Mouse (Mus musculus): ENCODE measurements around the gene Rnf222.
"Not testable (repeated sequence)": the region's sequence is repeated elsewhere in the genome, so short reads cannot be mapped to it uniquely, and the experiment has no call there.

Rnf222 gene

DNA sequence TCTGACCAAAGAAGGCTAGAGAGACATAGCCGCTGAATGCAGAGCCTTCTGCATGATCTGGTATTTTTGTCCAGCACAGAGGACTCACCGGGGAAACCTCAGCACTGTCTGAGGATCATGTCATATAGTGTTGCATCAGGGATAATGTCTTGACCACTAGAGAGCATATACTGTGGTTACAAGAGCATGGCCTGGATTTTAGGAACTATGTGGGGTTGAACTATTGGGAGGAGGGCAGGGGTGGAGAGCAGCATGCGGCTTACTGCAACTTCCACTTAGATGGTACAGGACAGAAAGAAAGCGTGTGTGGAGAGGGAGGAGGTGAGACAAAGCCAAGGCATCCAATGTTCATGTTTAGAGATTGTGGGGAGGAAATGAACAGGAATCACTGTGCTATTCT, 26.2 kb downstream of the Rnf222 start:
- no peak for DNase-seq

DNA sequence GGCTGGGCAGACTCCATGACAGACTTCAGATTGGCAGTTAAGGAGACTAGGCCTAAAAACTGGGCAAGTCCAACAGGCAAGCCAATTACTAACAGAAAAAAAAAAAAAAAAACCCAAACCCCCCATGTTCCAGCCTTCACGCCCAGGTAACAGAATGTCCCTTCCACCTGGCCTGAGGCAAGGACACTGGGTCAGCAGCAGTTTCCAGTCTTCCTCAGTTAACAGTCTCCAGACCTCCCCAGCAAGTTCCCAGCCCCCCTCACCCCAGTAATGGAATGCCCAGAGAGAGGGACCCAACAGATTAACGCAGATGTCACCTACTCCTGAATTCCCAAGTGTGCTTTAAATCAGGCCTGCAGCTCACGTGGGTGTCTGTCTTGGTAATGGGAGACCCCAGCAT, 34.8 kb downstream of the Rnf222 start:
- no peak for DNase-seq

DNA sequence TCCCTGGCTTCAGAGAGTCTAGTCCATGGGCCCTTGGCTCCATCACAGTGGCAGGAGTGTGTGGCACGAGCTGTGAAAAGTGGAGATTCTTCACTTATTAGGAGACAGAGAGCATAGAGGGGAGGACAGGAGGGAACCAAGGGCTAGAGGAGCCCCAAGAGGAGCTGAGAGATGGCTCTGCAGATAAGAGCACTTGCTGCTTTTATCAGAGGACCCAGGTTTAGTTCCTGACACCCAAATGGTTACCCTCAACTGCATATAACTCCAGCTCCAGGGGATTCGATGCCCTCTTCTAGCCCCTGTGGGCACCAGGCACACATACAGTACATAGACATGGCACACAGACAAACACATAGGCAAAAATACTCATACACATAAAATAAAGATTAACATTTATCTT, 36.4 kb downstream of the Rnf222 start:
- DNase-seq = no peak

DNA sequence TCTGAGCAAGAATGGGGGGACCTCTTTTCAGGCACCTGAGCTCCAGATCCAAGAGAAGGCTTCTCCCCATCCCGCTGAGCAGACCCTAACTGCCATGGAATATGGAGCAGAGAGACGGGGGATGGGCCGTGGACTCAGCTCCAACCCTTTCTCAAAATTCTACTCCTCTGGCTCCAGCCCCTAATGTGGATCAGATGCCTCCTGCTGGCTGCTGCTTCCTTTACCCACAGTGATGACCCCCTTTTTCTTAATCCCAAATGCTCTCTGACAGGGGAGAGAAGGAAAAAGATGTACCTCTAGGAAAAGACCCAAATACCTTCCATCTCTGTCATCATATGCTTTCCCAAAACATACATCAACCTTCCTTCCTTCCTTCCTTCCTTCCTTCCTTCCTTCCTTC, 38.6 kb downstream of the Rnf222 start, which contains the start of gene Odf4:
Gene Odf4 (minus strand): TSS at position 101 of the 400 bp plus-strand sequence.
- no peak for DNase-seq

DNA sequence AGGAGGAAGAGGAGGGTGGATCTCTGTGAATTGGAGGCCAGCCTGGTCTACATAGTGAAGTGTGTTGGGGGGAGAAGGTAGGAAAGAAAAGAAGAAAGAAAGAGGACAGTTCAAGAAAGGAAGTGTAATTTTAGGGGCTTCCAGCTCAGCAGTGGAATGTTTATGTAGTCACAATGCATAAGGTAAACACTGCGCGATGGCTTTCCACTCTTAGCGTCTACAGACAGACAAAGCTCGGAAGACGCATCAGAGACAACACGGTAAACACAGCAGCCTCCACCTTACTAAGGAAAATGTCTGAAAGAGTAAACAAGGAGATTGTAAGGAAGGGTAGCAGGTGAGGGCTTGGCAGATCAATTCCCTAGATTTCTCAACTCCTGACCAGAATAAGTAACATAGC, 41.6 kb downstream of the Rnf222 start:
- no peak for DNase-seq

DNA sequence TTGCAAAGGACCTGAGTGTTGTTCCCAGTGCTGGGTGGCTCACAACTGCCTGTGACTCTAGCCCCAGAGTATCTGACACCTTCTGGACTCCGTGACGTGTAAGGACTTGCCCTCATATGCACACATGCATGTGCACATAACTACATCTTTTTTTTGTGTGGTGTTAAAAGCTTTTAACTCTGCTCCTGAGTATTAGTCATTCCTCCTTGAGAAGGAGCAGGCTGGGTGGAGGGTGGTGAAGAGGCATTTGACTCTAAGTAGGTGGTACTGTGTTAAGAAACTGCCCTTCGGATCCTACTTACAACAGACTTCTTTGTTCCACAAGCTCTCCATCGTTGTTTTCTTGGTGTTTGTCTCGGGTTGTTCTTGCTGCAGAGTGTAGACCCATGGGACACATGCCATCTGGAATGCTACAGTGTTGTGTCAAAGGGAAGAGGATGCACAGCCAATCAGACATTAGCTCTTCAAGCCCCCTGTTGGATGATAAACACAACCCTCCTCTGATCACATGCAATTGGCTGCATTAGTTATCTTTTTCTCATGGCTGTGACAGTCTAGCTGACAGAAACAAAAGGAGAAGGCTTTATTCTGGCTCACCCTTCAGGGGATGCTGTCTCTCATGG, 45.6 kb downstream of the Rnf222 start:
- DNase-seq = no peak

DNA sequence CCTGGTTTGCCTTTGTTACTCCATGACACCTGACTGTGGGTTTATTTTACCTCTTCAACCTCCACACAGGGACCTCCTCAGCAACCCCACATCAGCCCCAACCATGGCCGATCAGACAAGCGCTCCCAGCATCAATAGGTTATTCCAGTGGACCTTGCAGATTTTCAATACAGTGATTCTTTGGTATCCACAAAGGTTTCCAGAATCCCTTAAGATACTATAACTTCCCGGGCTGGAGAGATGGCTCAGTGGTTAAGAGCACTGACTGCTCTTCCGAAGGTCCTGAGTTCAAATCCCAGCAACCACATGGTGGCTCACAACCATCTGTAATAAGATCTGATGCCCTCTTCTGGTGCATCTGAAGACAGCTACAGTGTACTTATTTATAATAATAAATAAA, 48.6 kb downstream of the Rnf222 start:
- not testable (repeated sequence) for DNase-seq

DNA sequence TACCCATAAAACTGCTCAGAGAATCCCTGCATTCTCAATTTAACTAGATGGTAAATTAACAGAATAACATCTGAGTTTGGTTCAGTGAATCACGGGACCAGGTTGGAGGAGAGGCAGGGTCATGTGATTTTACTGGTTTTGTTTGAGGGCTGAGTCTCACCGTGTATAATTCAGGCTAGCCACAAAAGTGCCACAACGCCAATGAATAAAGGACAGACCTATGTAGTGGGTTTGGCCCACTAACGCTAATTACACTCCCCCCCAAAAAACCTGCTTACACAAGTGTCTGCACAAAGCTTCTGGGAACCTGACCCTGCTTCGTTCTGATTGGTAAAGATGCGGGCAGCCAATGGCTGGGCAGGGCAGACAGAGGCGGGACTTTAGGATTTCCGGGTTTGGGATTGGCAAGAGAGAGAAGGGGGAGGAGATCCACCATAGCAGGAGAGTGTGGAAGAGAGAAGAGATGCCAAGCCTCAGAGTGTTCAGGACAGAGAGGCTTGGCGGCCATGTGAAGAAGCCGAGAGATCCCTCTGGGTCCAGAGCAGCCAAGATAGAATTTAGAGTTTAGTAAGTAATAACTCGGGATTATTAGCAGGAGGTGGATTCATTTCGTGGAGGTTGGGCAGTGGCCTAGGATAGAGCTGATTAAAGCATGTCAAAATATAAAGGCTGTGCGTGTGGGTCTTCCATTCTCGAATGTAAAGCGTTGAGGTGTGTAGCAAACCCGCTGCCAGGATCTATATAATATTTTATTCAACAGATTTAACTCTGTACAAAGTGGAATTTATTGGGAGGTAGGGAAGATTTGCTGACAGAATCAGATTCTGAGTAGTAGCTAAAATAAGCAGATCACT, 51.3 kb downstream of the Rnf222 start:
- peak; percentile 85 for DNase-seq

DNA sequence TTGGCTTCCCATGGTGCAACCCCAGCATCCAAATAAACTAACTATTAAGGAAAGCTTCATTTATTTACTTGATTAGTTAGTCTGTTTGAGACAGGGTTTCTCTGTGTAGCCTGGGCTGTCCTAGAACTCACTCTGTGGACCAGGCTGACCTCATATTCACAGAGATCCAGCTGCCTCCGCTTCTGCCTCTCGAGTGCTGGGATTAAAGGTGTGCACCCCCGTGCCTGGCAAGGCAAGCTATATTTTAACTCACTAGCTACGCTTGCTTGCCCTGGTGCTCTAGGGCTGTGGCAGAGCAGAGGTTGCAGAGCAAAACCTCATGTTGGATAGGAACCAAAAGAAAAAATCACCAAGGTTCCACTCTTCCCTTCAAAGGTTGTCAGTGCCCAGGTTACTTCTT, 52.2 kb downstream of the Rnf222 start:
- DNase-seq = no peak

DNA sequence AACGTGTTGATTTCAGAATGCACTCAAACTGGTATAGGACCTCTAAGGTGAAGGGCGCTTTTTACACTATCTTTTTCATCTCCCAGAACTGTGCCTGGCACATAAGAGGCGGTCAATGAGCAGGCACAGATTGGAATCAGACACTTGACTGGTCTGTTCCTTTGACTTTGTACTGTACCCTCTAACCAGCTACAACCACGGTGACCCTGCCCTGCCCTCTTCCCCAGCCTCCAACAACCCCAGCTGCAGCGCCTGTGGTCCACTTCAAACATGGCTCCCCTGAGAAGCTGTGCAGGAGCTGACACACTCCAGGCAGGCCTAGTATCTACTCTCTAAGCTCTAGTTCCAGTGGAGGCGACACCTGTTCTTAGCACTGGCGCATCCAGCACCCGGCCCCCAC, 54.4 kb downstream of the Rnf222 start:
- DNase-seq = no peak

DNA sequence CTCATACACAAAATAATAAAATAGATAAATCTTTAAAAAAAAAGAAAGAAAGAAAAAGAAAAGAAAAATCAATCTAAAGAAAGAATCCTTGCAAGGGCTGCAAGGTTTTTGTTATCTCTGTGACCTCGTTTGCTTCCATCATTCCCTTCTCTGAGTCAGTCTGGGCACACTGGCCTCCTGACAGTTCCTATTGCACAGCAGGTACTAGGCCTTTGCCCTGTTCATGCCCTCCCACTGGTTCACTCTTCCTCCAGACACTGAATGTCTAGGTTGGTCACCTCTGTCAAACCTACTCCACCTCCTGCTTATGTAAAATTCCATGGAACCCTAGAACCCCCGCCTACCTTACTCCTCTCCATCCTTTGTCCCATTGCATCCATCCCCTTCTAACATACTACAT, 56.9 kb downstream of the Rnf222 start:
- no peak for DNase-seq

All from cerebellum, adult 8-10 months (tissue).